Mouse (Mus musculus): Measurements from ENCODE around the gene Ly6g6c.

GRCm38 (mm10) chr17:35077786-35078233, 12.6 kb downstream of the Ly6g6c start, which contains the start of gene Ly6g6d:
- TF ChIP-seq CTCF (IDR thresholded peaks at IDR 0.05; ENCODE audit: insufficient read depth, low read depth, low read length) = no peak
- no peak for TF ChIP-seq POLR2A (IDR thresholded peaks at IDR 0.05; ENCODE audit: insufficient read depth, low read depth, low read length)
